Mouse (Mus musculus) lung, postnatal 0 days (tissue): ENCODE measurements around the gene Zfp276. TPM values are rescaled to one million over a fixed set of nuclear protein-coding genes. Genes with fewer than 3 reads are reported as not detected.
"Not testable (repeated sequence)": the region's sequence is repeated elsewhere in the genome, so short reads cannot be mapped to it uniquely, and the experiment has no call there.

Experiments used
- ATAC-seq: fragments of 200-750 bp; cut with Nextera tagmentation; 2 replicates; pipeline ENCODE4 v1.8.0; 2017; ENCODE audit warnings: moderate library complexity
- DNase-seq: peaks from one replicate; pipeline ENCODE4 v3.0.0-alpha.2; 2016; ENCODE audit warnings: low spot score
- H3K27ac ChIP-seq: fragments of 300-500 bp; sonication (generic); 2 replicates; pipeline ENCODE4 v1.5.1; 2014; ENCODE audit warnings: antibody characterized with exemption, mild to moderate bottlenecking, low read length, mixed read lengths
- H3K27me3 ChIP-seq: fragments of 300-500 bp; sonication (generic); replicated peaks from 2 replicates; pipeline ENCODE4 v1.6.1; 2014; ENCODE audit warnings: low read length, mixed read lengths; ENCODE audit not compliant: insufficient read depth
- H3K36me3 ChIP-seq: fragments of 300-500 bp; sonication (generic); 2 replicates; pipeline ENCODE4 v1.6.1; 2014; ENCODE audit warnings: low read length, mixed read lengths; ENCODE audit not compliant: insufficient read depth
- H3K4me1 ChIP-seq: fragments of 300-500 bp; sonication (generic); 2 replicates; pipeline ENCODE4 v1.6.1; 2014; ENCODE audit warnings: antibody characterized with exemption, low read depth, low read length, mixed read lengths; ENCODE audit not compliant: insufficient read depth
- H3K4me2 ChIP-seq: fragments of 300-500 bp; sonication (generic); replicated peaks from 2 replicates; pipeline ENCODE4 v1.6.1; 2014; ENCODE audit warnings: low read depth, mild to moderate bottlenecking, low read length, moderate library complexity, mixed read lengths
- H3K4me3 ChIP-seq: fragments of 300-500 bp; sonication (generic); 2 replicates; pipeline ENCODE4 v1.5.1; 2014; ENCODE audit warnings: low read depth, low read length
- H3K9ac ChIP-seq: fragments of 300-500 bp; sonication (generic); replicated peaks from 2 replicates; pipeline ENCODE4 v1.6.1; 2014; ENCODE audit warnings: low read depth, mild to moderate bottlenecking
- H3K9me3 ChIP-seq: fragments of 300-500 bp; sonication (generic); 2 replicates; pipeline ENCODE4 v1.6.1; 2016; ENCODE audit warnings: low read length, mixed read lengths
- CTCF ChIP-seq: IDR thresholded peaks from 2 replicates; pipeline ENCODE4 v1.5.1; 2016; ENCODE audit warnings: antibody characterized with exemption, mild to moderate bottlenecking
- EP300 ChIP-seq: IDR thresholded peaks from 2 replicates; pipeline ENCODE4 v1.6.1; 2016; ENCODE audit warnings: antibody characterized with exemption, mild to moderate bottlenecking, control low read depth
- WGBS: fragments of 180-500 bp; shearing (Covaris S2); extraction: QIAGEN DNeasy Blood & Tissue Kit; methylation state at CpG from one replicate; pipeline ENCODE4 v1.1.7; 2014; 5-methylcytosine and 5-hydroxymethylcytosine counted together
- polyA plus RNA-seq: library from polyadenylated mRNA; unstranded; fragments of >200 nt; fragmentation: Nextera tagmentation; extraction: Ambion mirVana; gene quantifications from 2 replicates; pipeline ENCODE4 v1.2.1, GENCODE M21; 2015

The Zfp276 gene
- polyA plus RNA-seq, 1 experiment from 2014 or later, result 14.6 TPM

GRCm38 (mm10) chr8:123250940-123251339, 3.1 kb upstream of the Zfp276 start:
- no peak for TF ChIP-seq CTCF
- no peak for TF ChIP-seq EP300
- Histone ChIP-seq H3K27me3 (no peaks in the 10 kb centered on the region), H3K4me1 (peaks cover 10% of the 10 kb centered on the region), H3K27ac (no peak overlapping the region), H3K9ac (no peak overlapping the region), H3K4me2 (no peak overlapping the region), H3K36me3 (peaks cover 33% of the 10 kb centered on the region), H3K9me3 (no peaks in the 10 kb centered on the region), H3K4me3 (no peak overlapping the region)
- ATAC-seq (no peak), DNase-seq (no peak)
- 94% methylated on average over 5 of the region's 5 CpGs for WGBS

- peaks cover 24% of the 10 kb centered on the region; the same call in 1 of the 2 replicates for H3K36me3 ChIP-seq
- peak; percentile 27 for DNase-seq
- TF ChIP-seq CTCF (no peak), EP300 (no peak)
- peaks cover 10% of the 10 kb centered on the region for H3K4me1 ChIP-seq
- H3K4me2 ChIP-seq, result peak overlapping the region; percentile 84
- no peaks in the 10 kb centered on the region for H3K9me3 ChIP-seq
- no peak overlapping the region; the same call in 1 of the 2 replicates for H3K27ac ChIP-seq
- H3K4me3 ChIP-seq, result 0 out of 2 replicates have a peak overlapping the region, but pooled peaks have one; percentile 94
- no peaks in the 10 kb centered on the region for H3K27me3 ChIP-seq
- no peak overlapping the region for H3K9ac ChIP-seq
- WGBS, result 43% methylated on average over 4 of the region's 4 CpGs
- no peak for ATAC-seq
Measured at GRCm38 (mm10) chr8:123252925-123253324, 1.1 kb upstream of the Zfp276 start.

GRCm38 (mm10) chr8:123253451-123254098, 420 bp upstream of the Zfp276 start:
- H3K27ac ChIP-seq, result peak overlapping the region; percentile 91
- H3K4me2 ChIP-seq, result peak overlapping the region; percentile 84
- H3K36me3 ChIP-seq, result peaks cover 24% of the 10 kb centered on the region; the same call in 1 of the 2 replicates
- H3K27me3 ChIP-seq, result no peaks in the 10 kb centered on the region
- peak overlapping the region; percentile 94 for H3K4me3 ChIP-seq
- peaks cover 10% of the 10 kb centered on the region for H3K4me1 ChIP-seq
- TF ChIP-seq EP300, result no peak
- no peak for TF ChIP-seq CTCF
- 5% methylated on average over 31 of the region's 40 CpGs for WGBS
- no peaks in the 10 kb centered on the region for H3K9me3 ChIP-seq
- peak; percentile 34 for ATAC-seq
- DNase-seq, result peak; percentile 36
- H3K9ac ChIP-seq, result peak overlapping the region; percentile 98

- 70% methylated on average over 6 of the region's 6 CpGs for WGBS
- Histone ChIP-seq H3K9me3 (no peaks in the 10 kb centered on the region), H3K4me2 (peak overlapping the region; percentile 84), H3K4me3 (peak overlapping the region; percentile 94), H3K4me1 (peaks cover 10% of the 10 kb centered on the region), H3K36me3 (0 out of 2 replicates have a peak, but pooled peaks cover 32% of the 10 kb centered on the region), H3K27ac (no peak overlapping the region), H3K27me3 (no peaks in the 10 kb centered on the region), H3K9ac (peak overlapping the region; percentile 98)
- DNase-seq (peak; percentile 18), ATAC-seq (no peak)
- TF ChIP-seq EP300 (no peak), CTCF (peak; percentile 53)
Measured at GRCm38 (mm10) chr8:123255170-123255569, 1.2 kb downstream of the Zfp276 start.

GRCm38 (mm10) chr8:123257114-123257513, 3.1 kb downstream of the Zfp276 start:
- ATAC-seq, result no peak
- H3K36me3 ChIP-seq, result peaks cover 38% of the 10 kb centered on the region; the same call in 1 of the 2 replicates

GRCm38 (mm10) chr8:123257593-123257992, 3.6 kb downstream of the Zfp276 start:
- H3K4me3 ChIP-seq, H3K4me2 ChIP-seq, DNase-seq, H3K9me3 ChIP-seq, H3K4me1 ChIP-seq, H3K27me3 ChIP-seq, ATAC-seq, H3K27ac ChIP-seq, H3K9ac ChIP-seq: not testable (repeated sequence)
- 87% methylated on average over 7 of the region's 8 CpGs for WGBS
- peaks cover 38% of the 10 kb centered on the region; the same call in 1 of the 2 replicates for H3K36me3 ChIP-seq

More at GRCm38 (mm10) chr8:123257114-123257513, 3.1 kb downstream of the Zfp276 start:
- peaks cover 10% of the 10 kb centered on the region for H3K4me1 ChIP-seq
- no peak overlapping the region for H3K9ac ChIP-seq
- no peaks in the 10 kb centered on the region for H3K9me3 ChIP-seq
- WGBS, result 87% methylated on average over 3 of the region's 3 CpGs
- H3K4me2 ChIP-seq, result no peak overlapping the region
- DNase-seq, result no peak
- H3K4me3 ChIP-seq, result no peak overlapping the region
- no peak overlapping the region for H3K27ac ChIP-seq
- TF ChIP-seq EP300 (no peak), CTCF (no peak)
- no peaks in the 10 kb centered on the region for H3K27me3 ChIP-seq
